Mouse (Mus musculus): ENCODE results near the gene Plagl2.
"Not testable (repeated sequence)": the region's sequence is repeated elsewhere in the genome, so short reads cannot be mapped to it uniquely, and the experiment has no call there.

The Plagl2 gene

GRCm38 (mm10) chr2:153241250-153242014, at the start of gene Plagl2, which contains the start of gene Pofut1:
Plagl2 (minus strand) TSS chr2:153241426.
Pofut1 (plus strand) TSS chr2:153241533.
- DNase-seq (ENCODE audit: low read depth, low spot score), result peak; percentile 94

- DNase-seq (ENCODE audit: low read depth, low spot score), result no peak
Observed at GRCm38 (mm10) chr2:153287835-153288234, 46.6 kb upstream of the Plagl2 start.

- DNase-seq (ENCODE audit: low read depth, low spot score), result no peak
Observed at GRCm38 (mm10) chr2:153286524-153286923, 45.3 kb upstream of the Plagl2 start.

- no peak for DNase-seq (ENCODE audit: low read depth, low spot score)
Observed at GRCm38 (mm10) chr2:153283919-153284318, 42.7 kb upstream of the Plagl2 start.

GRCm38 (mm10) chr2:153278357-153278756, 37.1 kb upstream of the Plagl2 start:
- peak; percentile 88 for DNase-seq (ENCODE audit: low read depth, low spot score)

GRCm38 (mm10) chr2:153276846-153277245, 35.6 kb upstream of the Plagl2 start:
- peak; percentile 27 for DNase-seq (ENCODE audit: low read depth, low spot score)

- peak; percentile 53 for DNase-seq (ENCODE audit: low read depth, low spot score)
Observed at GRCm38 (mm10) chr2:153276440-153276839, 35.2 kb upstream of the Plagl2 start.

GRCm38 (mm10) chr2:153275577-153275976, 34.4 kb upstream of the Plagl2 start:
- DNase-seq (ENCODE audit: low read depth, low spot score), result not testable (repeated sequence)

GRCm38 (mm10) chr2:153274919-153275247, 33.7 kb upstream of the Plagl2 start:
- no peak for DNase-seq (ENCODE audit: low read depth, low spot score)

- DNase-seq (ENCODE audit: low read depth, low spot score), result not testable (repeated sequence)
Observed at GRCm38 (mm10) chr2:153274200-153274918, 33.1 kb upstream of the Plagl2 start.

- not testable (repeated sequence) for DNase-seq (ENCODE audit: low read depth, low spot score)
Observed at GRCm38 (mm10) chr2:153270231-153270915, 29.1 kb upstream of the Plagl2 start.

- no peak for DNase-seq (ENCODE audit: low read depth, low spot score)
Observed at GRCm38 (mm10) chr2:153267331-153267730, 26.1 kb upstream of the Plagl2 start.

- peak; percentile 89 for DNase-seq (ENCODE audit: low read depth, low spot score)
Observed at GRCm38 (mm10) chr2:153263053-153263452, 21.8 kb upstream of the Plagl2 start.

- peak; percentile 68 for DNase-seq (ENCODE audit: low read depth, low spot score)
Observed at GRCm38 (mm10) chr2:153259864-153260674, 18.8 kb upstream of the Plagl2 start.

GRCm38 (mm10) chr2:153259030-153259863, 18.0 kb upstream of the Plagl2 start:
- no peak for DNase-seq (ENCODE audit: low read depth, low spot score)

- DNase-seq (ENCODE audit: low read depth, low spot score), result no peak
Observed at GRCm38 (mm10) chr2:153256604-153257003, 15.4 kb upstream of the Plagl2 start.

GRCm38 (mm10) chr2:153249751-153250150, 8.5 kb upstream of the Plagl2 start:
- no peak for DNase-seq (ENCODE audit: low read depth, low spot score)

- DNase-seq (ENCODE audit: low read depth, low spot score), result no peak
Observed at GRCm38 (mm10) chr2:153242156-153242555, 930 bp upstream of the Plagl2 start.

- DNase-seq (ENCODE audit: low read depth, low spot score), result peak; percentile 54
Observed at GRCm38 (mm10) chr2:153240701-153241235, 458 bp downstream of the Plagl2 start.

GRCm38 (mm10) chr2:153239860-153240480, 1.3 kb downstream of the Plagl2 start:
- DNase-seq (ENCODE audit: low read depth, low spot score), result no peak
